Mouse (Mus musculus): ENCODE data around the gene Polr2a.
"Not testable (repeated sequence)": the region's sequence is repeated elsewhere in the genome, so short reads cannot be mapped to it uniquely, and the experiment has no call there.

Gene Polr2a

GRCm38 (mm10) chr11:69752686-69753085 lies 5.8 kb downstream of the Polr2a start:
- DNase-seq (ENCODE audit: low spot score), result no peak

DNA sequence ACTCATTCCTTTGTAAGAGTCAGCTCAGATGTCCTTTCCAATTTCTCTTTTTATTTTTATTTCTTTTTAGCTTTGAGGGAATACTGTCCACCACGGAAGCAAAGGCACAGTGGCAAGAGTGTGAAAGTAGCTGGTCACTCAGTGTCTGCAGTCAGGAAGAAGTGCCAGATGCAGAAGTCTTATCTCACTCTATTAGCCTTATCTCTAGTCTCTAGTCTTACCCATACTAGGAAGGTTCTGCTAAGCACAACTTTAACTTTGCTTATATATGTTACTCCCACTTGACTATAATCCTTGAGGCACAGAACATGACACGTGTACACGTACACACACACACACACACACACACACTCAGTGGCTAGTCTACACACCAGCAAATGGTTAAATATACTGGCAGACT lies 6.8 kb downstream of the Polr2a start:
- DNase-seq (ENCODE audit: low spot score), result no peak

GRCm38 (mm10) chr11:69731408-69731807 lies 27.0 kb downstream of the Polr2a start:
- DNase-seq (ENCODE audit: low spot score), result not testable (repeated sequence)

DNA sequence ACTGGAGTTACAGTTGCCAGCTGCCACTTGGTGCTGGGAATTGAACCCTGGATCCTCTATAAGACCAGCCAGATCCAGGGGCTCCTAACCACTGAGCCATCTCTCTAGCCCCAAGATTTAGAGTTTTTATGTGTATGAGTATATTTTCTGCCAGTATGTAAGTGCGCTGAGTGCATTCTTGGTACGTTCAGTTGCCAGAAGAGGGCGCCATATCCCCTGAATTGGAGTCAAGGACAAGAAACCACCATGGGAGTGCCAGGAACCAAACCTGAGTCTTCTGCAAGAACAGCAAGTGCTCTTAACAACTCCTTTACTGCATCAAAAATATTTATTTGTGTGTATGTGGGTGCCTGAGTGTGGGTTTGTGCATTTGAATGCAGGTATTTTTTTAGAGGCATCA lies 29.4 kb downstream of the Polr2a start:
- DNase-seq (ENCODE audit: low spot score), result peak; percentile 57

DNA sequence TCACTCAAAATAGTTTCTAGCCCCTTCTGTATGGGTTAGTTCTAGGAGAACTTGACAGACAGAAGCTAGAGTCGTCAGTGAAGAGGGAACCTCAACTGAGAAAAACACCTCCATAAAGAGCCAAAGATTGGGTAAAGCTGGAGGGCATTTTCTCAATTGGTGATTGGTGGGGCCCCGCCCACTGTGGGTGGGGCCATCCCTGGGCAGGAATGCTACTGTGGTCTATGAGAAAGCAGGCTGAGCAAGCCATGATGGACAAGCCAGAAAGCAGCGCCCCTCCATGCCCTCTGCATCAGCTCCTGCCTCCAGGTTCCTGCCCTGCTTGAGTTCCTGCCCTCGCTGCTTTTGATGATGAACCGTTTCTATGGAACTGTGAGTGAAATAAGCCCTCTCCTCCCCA lies 32.5 kb downstream of the Polr2a start:
- no peak for DNase-seq (ENCODE audit: low spot score)

GRCm38 (mm10) chr11:69723074-69723473 lies 35.4 kb downstream of the Polr2a start:
- no peak for DNase-seq (ENCODE audit: low spot score)

DNA sequence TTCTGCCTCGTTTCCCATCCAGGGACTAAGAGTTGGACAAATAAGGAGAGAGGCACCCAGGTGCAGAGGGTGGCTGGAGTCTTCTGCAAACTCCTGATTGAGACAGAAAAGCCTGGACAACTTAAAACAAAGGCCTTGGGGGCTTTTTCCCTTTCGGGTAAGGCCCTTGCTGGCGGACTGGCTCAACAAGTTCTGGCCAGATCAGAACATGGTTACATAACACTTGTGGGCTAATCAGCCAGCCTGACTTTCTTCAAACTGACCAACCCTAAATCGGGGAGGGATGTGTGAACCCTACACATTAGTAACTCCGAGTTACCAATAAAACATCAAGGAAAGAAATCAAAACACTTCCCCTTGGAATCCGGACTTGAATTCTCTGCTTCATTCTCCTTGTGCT lies 37.6 kb downstream of the Polr2a start:
- DNase-seq (ENCODE audit: low spot score), result no peak

GRCm38 (mm10) chr11:69719423-69719822 lies 39.0 kb downstream of the Polr2a start:
- no peak for DNase-seq (ENCODE audit: low spot score)

- DNase-seq (ENCODE audit: low spot score), result no peak
Observed at GRCm38 (mm10) chr11:69718661-69719060, 39.8 kb downstream of the Polr2a start.

DNA sequence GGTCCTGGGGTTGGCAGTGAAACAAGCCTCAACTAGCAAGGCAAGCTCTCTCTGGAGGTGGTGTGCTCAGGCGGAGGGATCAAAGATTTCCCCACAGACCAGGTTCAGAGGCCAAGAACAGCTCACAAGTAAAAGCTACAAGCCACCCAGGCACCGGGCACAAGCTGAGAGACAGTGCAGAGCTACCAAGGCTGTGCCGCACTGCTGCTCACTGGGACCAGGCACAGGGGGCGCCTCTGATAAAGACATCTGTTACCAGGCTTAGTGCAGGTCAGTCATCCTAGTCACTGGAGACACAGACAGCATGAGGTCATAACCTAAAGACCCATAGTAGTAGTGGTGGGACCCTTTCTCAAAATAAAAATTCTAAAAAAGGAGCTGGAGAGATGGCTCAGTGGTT lies 41.5 kb downstream of the Polr2a start:
- no peak for DNase-seq (ENCODE audit: low spot score)

- DNase-seq (ENCODE audit: low spot score), result no peak
Observed at GRCm38 (mm10) chr11:69715929-69716328, 42.5 kb downstream of the Polr2a start.

- DNase-seq (ENCODE audit: low spot score), result no peak
Observed at GRCm38 (mm10) chr11:69715482-69715881, 43.0 kb downstream of the Polr2a start.

- DNase-seq (ENCODE audit: low spot score), result no peak
Observed at GRCm38 (mm10) chr11:69714636-69715329, 43.7 kb downstream of the Polr2a start.

DNA sequence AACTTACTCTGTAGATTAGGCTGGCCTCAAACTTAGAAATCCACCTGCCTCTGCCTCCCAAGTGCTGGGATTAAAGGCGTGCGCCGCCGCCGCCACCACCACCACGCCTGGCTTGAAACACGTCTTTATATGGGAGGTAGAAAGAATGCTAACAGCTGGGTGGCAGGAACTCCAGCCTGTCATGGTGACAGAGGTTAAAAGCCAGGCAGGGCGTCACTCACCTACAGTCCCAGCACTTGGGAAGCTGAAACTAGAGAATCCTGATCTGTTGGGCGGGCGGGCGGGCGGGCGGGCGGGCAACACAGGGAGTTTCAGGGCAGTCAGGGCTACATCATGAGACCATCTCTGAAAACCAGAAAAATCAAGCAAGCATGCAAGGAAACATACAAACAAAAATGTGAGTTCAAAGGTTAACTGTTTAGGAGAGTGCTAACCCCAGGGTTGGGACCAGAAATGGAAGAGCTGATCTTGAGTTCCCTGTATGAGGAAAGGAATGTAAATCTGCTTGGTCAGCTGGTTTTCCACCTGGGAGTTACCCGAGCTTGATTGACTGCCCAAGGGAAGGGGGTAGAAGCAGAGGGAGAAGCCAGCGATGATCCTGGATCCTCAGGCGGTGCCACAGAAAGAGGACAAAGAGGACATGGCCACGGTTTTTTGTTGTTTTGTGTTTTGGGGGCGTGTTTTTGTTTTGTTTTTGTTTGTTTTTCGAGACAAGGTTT lies 45.3 kb downstream of the Polr2a start:
- no peak for DNase-seq (ENCODE audit: low spot score)

GRCm38 (mm10) chr11:69711082-69711481 lies 47.4 kb downstream of the Polr2a start:
- DNase-seq (ENCODE audit: low spot score), result no peak

DNA sequence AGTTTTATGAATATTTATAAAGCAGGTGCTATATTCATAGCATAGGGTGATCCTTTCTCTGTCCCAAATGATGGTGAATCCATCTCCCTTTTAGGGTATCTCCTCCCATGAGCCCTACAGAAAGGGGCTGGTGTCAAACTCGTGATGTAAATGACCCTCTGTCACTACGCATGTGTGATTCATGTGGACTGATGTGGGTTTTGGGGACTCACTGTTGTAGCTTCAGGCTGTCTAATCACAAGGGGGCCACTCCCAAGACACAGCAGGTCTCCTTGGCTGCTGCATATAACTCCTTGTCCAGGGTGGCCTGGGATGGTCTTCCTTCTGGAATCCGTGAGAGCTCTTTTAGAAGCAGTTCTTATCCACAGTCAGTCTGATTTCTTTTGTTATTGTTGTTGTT lies 48.0 kb downstream of the Polr2a start:
- DNase-seq (ENCODE audit: low spot score), result no peak

DNA sequence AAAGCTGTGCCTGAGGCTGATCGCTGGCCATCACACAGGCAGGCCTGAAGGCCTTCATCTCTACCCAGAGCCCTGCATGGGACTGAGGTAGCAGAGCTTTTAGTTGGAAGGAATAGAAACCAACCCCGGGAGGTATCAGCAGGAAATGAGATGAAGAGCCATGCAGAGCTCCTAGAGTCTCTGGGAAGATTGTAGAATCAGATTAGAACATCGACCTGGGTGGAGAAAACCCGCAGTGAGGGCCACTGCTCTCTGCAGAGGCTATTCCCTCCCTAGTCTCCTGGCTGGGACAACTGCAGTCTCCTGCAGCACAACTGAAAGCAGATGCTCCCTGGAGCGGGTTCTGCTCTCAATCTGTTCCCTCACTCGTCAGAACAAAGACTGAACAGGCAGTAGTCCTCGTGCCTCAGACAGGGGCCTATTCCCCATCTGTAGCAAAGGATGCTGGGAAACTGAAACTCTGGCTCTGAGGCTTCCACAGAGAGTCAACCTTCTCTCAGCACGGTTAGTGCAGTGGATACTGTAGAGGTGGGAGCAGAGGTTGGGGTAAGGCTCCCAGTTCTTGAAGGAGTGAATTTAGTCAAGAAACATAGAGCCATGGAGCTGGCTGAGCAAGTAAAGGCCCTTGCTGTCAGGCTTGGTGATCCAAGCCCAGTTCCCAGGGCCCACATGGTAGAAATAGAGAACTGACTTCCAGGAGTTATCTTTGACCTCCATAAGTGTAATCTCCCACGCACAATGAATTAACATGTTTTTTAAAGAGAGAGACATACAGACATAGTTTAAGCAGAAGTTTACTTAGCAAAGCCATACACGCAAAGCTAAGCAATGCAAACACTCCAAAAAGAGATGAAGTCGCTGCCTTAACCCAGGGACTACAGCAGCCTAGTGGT lies 48.6 kb downstream of the Polr2a start:
- no peak for DNase-seq (ENCODE audit: low spot score)

DNA sequence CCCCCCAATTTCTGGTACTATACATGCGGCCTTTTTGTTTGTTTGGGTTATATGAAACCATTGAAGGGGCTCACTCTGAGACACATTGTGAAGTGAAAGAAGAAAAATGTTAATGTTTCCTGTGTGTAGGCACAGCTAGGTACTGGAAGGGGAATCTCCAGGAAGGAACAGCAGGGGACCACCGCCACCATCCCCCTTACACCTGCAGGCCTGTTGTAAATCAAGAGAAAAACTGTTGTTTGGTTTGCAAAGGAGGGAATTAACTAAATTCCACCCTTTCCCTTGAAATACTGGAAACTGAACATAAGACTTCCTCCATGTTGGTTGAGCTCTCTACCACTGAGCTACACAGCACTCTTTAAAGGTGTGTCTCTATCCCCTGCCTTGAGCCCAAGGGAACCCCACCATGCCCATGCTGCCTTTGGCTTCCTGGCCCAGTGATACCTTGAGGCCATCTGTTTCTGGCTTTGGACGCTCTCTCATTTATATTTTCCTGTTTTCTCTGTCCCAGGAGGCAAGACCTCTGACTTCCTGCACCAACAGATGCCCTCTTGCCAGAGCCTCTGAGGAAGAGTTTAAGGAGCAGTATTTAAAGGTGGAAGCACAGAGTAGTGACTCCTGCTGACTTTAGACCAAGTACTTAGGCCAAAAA lies 49.7 kb downstream of the Polr2a start:
- DNase-seq (ENCODE audit: low spot score), result no peak

GRCm38 (mm10) chr11:69707873-69708381 lies 50.5 kb downstream of the Polr2a start:
- no peak for DNase-seq (ENCODE audit: low spot score)

- no peak for DNase-seq (ENCODE audit: low spot score)
Observed at GRCm38 (mm10) chr11:69707480-69707847, 51.0 kb downstream of the Polr2a start.

- no peak for DNase-seq (ENCODE audit: low spot score)
Observed at GRCm38 (mm10) chr11:69706775-69707479, 51.5 kb downstream of the Polr2a start.
